Mouse (Mus musculus) lung, embryonic 14.5 days (tissue): Measurements from ENCODE around the gene Dnajb11. TPM values are rescaled to one million over a fixed set of nuclear protein-coding genes. Genes with fewer than 3 reads are reported as not detected.

Experiments used
- ATAC-seq: fragments of 200-750 bp; cut with Nextera tagmentation; 2 replicates; pipeline ENCODE4 v1.8.0; 2017; ENCODE audit warnings: mild to moderate bottlenecking, moderate TSS enrichment, moderate library complexity; ENCODE audit not compliant: insufficient read depth
- DNase-seq: peaks from one replicate; pipeline ENCODE4 v3.0.0-alpha.2; 2015
- H3K27ac ChIP-seq: fragments of 300-500 bp; sonication (generic); 2 replicates; pipeline ENCODE4 v1.5.1; 2014; ENCODE audit warnings: low read depth, mild to moderate bottlenecking, moderate library complexity
- H3K27me3 ChIP-seq: fragments of 300-500 bp; sonication (generic); 2 replicates; pipeline ENCODE4 v1.6.1; 2014; ENCODE audit warnings: low read length, control low read depth; ENCODE audit not compliant: insufficient read depth
- H3K36me3 ChIP-seq: fragments of 300-500 bp; sonication (generic); 2 replicates; pipeline ENCODE4 v1.6.1; 2014; ENCODE audit warnings: control low read depth; ENCODE audit not compliant: insufficient read depth
- H3K4me1 ChIP-seq: fragments of 300-500 bp; sonication (generic); 2 replicates; pipeline ENCODE4 v1.6.1; 2014; ENCODE audit warnings: antibody characterized with exemption, control low read depth; ENCODE audit not compliant: insufficient read depth
- H3K4me2 ChIP-seq: fragments of 300-500 bp; sonication (generic); 2 replicates; pipeline ENCODE4 v1.6.1; 2014; ENCODE audit warnings: mild to moderate bottlenecking
- H3K4me3 ChIP-seq: fragments of 300-500 bp; sonication (generic); 2 replicates; pipeline ENCODE4 v1.5.1; 2014; ENCODE audit warnings: low read depth, low read length
- H3K9ac ChIP-seq: fragments of 300-500 bp; sonication (generic); 2 replicates; pipeline ENCODE4 v1.6.1; 2014
- H3K9me3 ChIP-seq: fragments of 300-500 bp; sonication (generic); 2 replicates; pipeline ENCODE4 v1.6.1; 2016; ENCODE audit warnings: low read depth, low read length, control low read depth
- CTCF ChIP-seq: IDR thresholded peaks from 2 replicates; pipeline ENCODE4 v1.5.1; 2016; ENCODE audit warnings: antibody characterized with exemption, low read depth
- WGBS: fragments of 180-500 bp; shearing (Covaris S2); extraction: QIAGEN DNeasy Blood & Tissue Kit; methylation state at CpG from one replicate; pipeline ENCODE4 v1.1.7; 2014; 5-methylcytosine and 5-hydroxymethylcytosine counted together
- polyA plus RNA-seq: library from polyadenylated mRNA; unstranded; fragments of >200 nt; fragmentation: Nextera tagmentation; extraction: Ambion mirVana; gene quantifications from 2 replicates; pipeline ENCODE4 v1.2.1, GENCODE M21; 2014

Dnajb11 gene
- polyA plus RNA-seq, 1 experiment from 2014 or later = 96.9 TPM

GRCm38 (mm10) chr16:22911986-22912385 is 54.3 kb downstream of the Dnajb11 start:
- no peaks in the 10 kb centered on the region for H3K9me3 ChIP-seq
- no peaks in the 10 kb centered on the region for H3K27me3 ChIP-seq
- DNase-seq = no peak
- no peak overlapping the region for H3K27ac ChIP-seq
- no peaks in the 10 kb centered on the region for H3K4me1 ChIP-seq
- H3K9ac ChIP-seq = no peak overlapping the region
- no peaks in the 10 kb centered on the region for H3K36me3 ChIP-seq
- 83% methylated on average over 3 of the region's 3 CpGs for WGBS
- H3K4me2 ChIP-seq = no peak overlapping the region
- no peak for ATAC-seq
- no peak for TF ChIP-seq CTCF
- no peak overlapping the region for H3K4me3 ChIP-seq

GRCm38 (mm10) chr16:22912886-22913285 is 55.2 kb downstream of the Dnajb11 start:
- no peak overlapping the region for H3K27ac ChIP-seq
- no peak for DNase-seq
- H3K27me3 ChIP-seq = no peaks in the 10 kb centered on the region
- no peaks in the 10 kb centered on the region for H3K36me3 ChIP-seq
- no peak overlapping the region for H3K9ac ChIP-seq
- no peak for TF ChIP-seq CTCF
- 71% methylated on average over 6 of the region's 6 CpGs for WGBS
- no peak overlapping the region for H3K4me2 ChIP-seq
- ATAC-seq = no peak
- no peak overlapping the region for H3K4me3 ChIP-seq
- no peaks in the 10 kb centered on the region for H3K9me3 ChIP-seq
- H3K4me1 ChIP-seq = no peaks in the 10 kb centered on the region

GRCm38 (mm10) chr16:22914276-22914675 is 56.6 kb downstream of the Dnajb11 start:
- ATAC-seq (no peak), DNase-seq (no peak)
- Histone ChIP-seq H3K9ac (no peak overlapping the region), H3K27ac (no peak overlapping the region), H3K4me3 (no peak overlapping the region), H3K36me3 (no peaks in the 10 kb centered on the region), H3K4me2 (no peak overlapping the region), H3K27me3 (no peaks in the 10 kb centered on the region), H3K9me3 (no peaks in the 10 kb centered on the region), H3K4me1 (no peaks in the 10 kb centered on the region)
- no peak for TF ChIP-seq CTCF

- no peak for TF ChIP-seq CTCF
- DNase-seq (no peak), ATAC-seq (no peak)
- H3K4me2 ChIP-seq = no peak within 1 kb of the TSS
- no peaks in the 10 kb centered on the region for H3K36me3 ChIP-seq
- H3K27ac ChIP-seq = no peak within 1 kb of the TSS
- no peaks in the 10 kb centered on the region for H3K9me3 ChIP-seq
- 86% methylated on average over 5 of the region's 5 CpGs for WGBS
- no peak within 1 kb of the TSS for H3K9ac ChIP-seq
- no peaks in the 10 kb centered on the region for H3K27me3 ChIP-seq
- no peaks in the 10 kb centered on the region for H3K4me1 ChIP-seq
- H3K4me3 ChIP-seq = no peak within 1 kb of the TSS
These were observed 60.4 kb downstream of the Dnajb11 start, which contains the start of gene Fetub for GRCm38 (mm10) chr16:22918034-22918433. Fetub (plus strand) TSS chr16:22918334.

GRCm38 (mm10) chr16:22918664-22919312 is 61.1 kb downstream of the Dnajb11 start:
- no peak for DNase-seq

GRCm38 (mm10) chr16:22919971-22920854 is 62.6 kb downstream of the Dnajb11 start:
- 38% methylated on average over 18 of the region's 18 CpGs for WGBS
- Histone ChIP-seq H3K27me3 (no peaks in the 10 kb centered on the region), H3K9ac (no peak overlapping the region), H3K9me3 (no peaks in the 10 kb centered on the region), H3K36me3 (no peaks in the 10 kb centered on the region), H3K27ac (no peak overlapping the region), H3K4me3 (no peak overlapping the region), H3K4me1 (no peaks in the 10 kb centered on the region), H3K4me2 (no peak overlapping the region)
- peak; percentile 70 for DNase-seq
- ATAC-seq = peak; percentile 76; the same call in 1 of the 2 replicates
- no peak for TF ChIP-seq CTCF

More at GRCm38 (mm10) chr16:22918664-22919312, 61.1 kb downstream of the Dnajb11 start:
- no peaks in the 10 kb centered on the region for H3K4me1 ChIP-seq
- no peak overlapping the region for H3K4me2 ChIP-seq
- no peak for ATAC-seq
- WGBS = 76% methylated on average over 15 of the region's 15 CpGs
- H3K27ac ChIP-seq = no peak overlapping the region
- TF ChIP-seq CTCF = no peak
- H3K9me3 ChIP-seq = no peaks in the 10 kb centered on the region
- H3K4me3 ChIP-seq = no peak overlapping the region
- H3K9ac ChIP-seq = no peak overlapping the region
- H3K36me3 ChIP-seq = no peaks in the 10 kb centered on the region
- H3K27me3 ChIP-seq = no peaks in the 10 kb centered on the region

GRCm38 (mm10) chr16:22921761-22922160 is 64.1 kb downstream of the Dnajb11 start:
- H3K9me3 ChIP-seq = no peaks in the 10 kb centered on the region
- no peak for TF ChIP-seq CTCF
- H3K4me2 ChIP-seq = no peak overlapping the region
- no peaks in the 10 kb centered on the region for H3K36me3 ChIP-seq
- DNase-seq = no peak
- no peak for ATAC-seq
- H3K4me3 ChIP-seq = no peak overlapping the region
- 90% methylated on average over 5 of the region's 5 CpGs for WGBS
- H3K9ac ChIP-seq = no peak overlapping the region
- H3K4me1 ChIP-seq = no peaks in the 10 kb centered on the region
- no peaks in the 10 kb centered on the region for H3K27me3 ChIP-seq
- H3K27ac ChIP-seq = no peak overlapping the region
